Mouse (Mus musculus) cerebellum, adult 18-20 months (tissue): ENCODE measurements around the gene H2afv.

Experiments used
- DNase-seq, 2 experiments: peaks; one replicate each; pipeline ENCODE4 v3.0.0; 2021

Gene H2afv

GRCm38 (mm10) chr11:6414751-6415550, 29.3 kb downstream of the H2afv start, which contains the start of gene Ppia:
TSS of gene Ppia (plus strand) at chr11:6415443.
- peak in 1 of 2 experiments; percentile 45 for DNase-seq

GRCm38 (mm10) chr11:6413264-6413663, 31.0 kb downstream of the H2afv start:
- DNase-seq, result peak in 1 of 2 experiments; percentile 3

GRCm38 (mm10) chr11:6411684-6412083, 32.6 kb downstream of the H2afv start:
- DNase-seq, result peak; percentile 87 to 89

GRCm38 (mm10) chr11:6410755-6411154, 33.5 kb downstream of the H2afv start:
- peak in 1 of 2 experiments; percentile 8 for DNase-seq

- no peak for DNase-seq
These were observed 34.1 kb downstream of the H2afv start for GRCm38 (mm10) chr11:6410050-6410602.

- DNase-seq, result no peak
These were observed 37.1 kb downstream of the H2afv start for GRCm38 (mm10) chr11:6407162-6407621.

GRCm38 (mm10) chr11:6406251-6407161, 37.7 kb downstream of the H2afv start:
- peak; percentile 74 for DNase-seq

- DNase-seq, result peak in 1 of 2 experiments; percentile 48
These were observed 38.6 kb downstream of the H2afv start for GRCm38 (mm10) chr11:6405591-6406081.

- DNase-seq, result peak; percentile 40 to 49
These were observed 39.3 kb downstream of the H2afv start for GRCm38 (mm10) chr11:6404699-6405566.

- peak in 1 of 2 experiments; percentile 12 for DNase-seq
These were observed 40.3 kb downstream of the H2afv start for GRCm38 (mm10) chr11:6403830-6404405.

- peak in 1 of 2 experiments; percentile 55 for DNase-seq
These were observed 41.4 kb downstream of the H2afv start for GRCm38 (mm10) chr11:6402515-6403510.

- peak in 1 of 2 experiments; percentile 9 for DNase-seq
These were observed 46.1 kb downstream of the H2afv start for GRCm38 (mm10) chr11:6398141-6398540.

GRCm38 (mm10) chr11:6395565-6395964, 48.7 kb downstream of the H2afv start:
- peak; percentile 3 to 4 for DNase-seq

GRCm38 (mm10) chr11:6393866-6394265, 50.4 kb downstream of the H2afv start:
- DNase-seq, result peak; percentile 24 to 33

GRCm38 (mm10) chr11:6392857-6393256, 51.4 kb downstream of the H2afv start:
- no peak for DNase-seq

GRCm38 (mm10) chr11:6391516-6392276, 52.5 kb downstream of the H2afv start:
- peak in 1 of 2 experiments; percentile 3 for DNase-seq

GRCm38 (mm10) chr11:6390376-6391053, 53.7 kb downstream of the H2afv start:
- peak in 1 of 2 experiments; percentile 11 for DNase-seq

- DNase-seq, result no peak
These were observed 54.7 kb downstream of the H2afv start for GRCm38 (mm10) chr11:6389483-6389921.
